Mouse (Mus musculus): ENCODE measurements at regions not wholly inside any gene's neighbourhood (a gene's known extent, or its start where the extent isn't known, plus 50 kb on each side); places are given as distances from the start of the nearest gene placed in this dataset.

DNA sequence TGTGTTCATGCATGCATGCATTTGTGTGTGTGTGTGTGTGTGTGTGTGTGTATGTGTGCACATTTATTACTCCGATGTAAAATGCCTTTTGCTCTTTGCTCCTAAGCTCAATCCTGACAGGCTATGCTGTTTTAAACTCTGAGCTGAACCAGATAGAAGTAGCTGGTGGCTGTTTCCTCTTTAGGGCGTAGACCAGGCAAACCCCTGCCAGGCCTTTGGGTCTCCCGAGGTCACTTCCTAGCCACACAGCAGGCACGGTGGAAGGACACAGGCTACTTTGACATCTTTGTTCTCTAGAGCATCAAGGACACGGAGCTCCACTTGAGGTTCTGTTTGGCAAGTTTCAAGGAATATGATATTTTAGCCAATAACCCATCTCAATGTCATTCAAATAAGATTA is 128.6 kb upstream of the Ccdc122 start:
- 69% methylated on average over 5 of the region's 5 CpGs for WGBS
- Histone ChIP-seq H3K4me3 (ENCODE audit: insufficient read depth, low read depth, low read length) (no peak overlapping the region), H3K27ac (ENCODE audit: insufficient read depth, low read depth, low read length) (no peak overlapping the region), H3K4me1 (ENCODE audit: control insufficient read depth, insufficient read depth, low read length) (no peaks in the 10 kb centered on the region)
- no peak for TF ChIP-seq POLR2A (IDR thresholded peaks at IDR 0.05; ENCODE audit: insufficient read depth, low read depth, low read length)
- TF ChIP-seq CTCF (IDR thresholded peaks at IDR 0.05; ENCODE audit: insufficient read depth, low read depth, low read length): no peak

DNA sequence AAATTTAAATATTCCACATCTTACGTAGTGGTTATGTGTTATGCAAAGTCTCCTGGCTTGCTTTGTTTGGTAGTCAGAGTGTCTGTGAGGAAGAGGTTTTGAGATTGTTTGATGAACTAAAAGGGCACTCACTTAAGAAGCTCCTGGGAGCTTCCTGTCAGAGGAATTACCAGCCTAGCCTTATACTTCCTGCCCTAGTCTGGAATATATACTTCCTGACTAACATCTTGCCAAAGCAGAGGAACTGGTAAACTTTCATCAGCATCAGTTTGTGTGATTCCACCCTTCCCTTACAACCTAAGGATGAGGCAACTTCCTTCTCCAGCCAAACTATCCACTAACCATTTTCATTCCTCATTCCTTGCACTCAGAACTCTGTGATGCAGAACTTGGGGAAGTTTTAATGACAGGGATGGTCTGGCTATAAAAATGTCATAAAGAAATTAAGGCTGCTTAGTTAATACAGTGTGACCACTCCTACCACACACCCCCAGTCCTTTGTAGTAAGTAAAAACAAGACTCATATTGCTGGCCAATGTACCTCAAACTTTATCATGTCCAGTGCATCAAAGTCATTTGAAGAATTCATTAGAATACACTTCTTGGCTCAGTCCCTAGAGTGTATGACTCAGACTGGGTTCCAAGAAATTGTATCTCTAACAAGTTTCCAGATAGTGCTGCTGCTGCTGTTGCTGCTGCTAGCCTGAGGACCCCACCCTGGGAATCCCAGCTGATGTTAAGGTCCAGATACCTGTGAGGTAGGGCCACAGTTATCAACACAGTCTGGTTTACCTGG is 133.4 kb upstream of the Ccdc122 start:
- Histone ChIP-seq H3K4me1 (ENCODE audit: control insufficient read depth, insufficient read depth, low read length) (no peaks in the 10 kb centered on the region), H3K27ac (ENCODE audit: insufficient read depth, low read depth, low read length) (no peak overlapping the region), H3K4me3 (ENCODE audit: insufficient read depth, low read depth, low read length) (no peak overlapping the region)
- TF ChIP-seq POLR2A (IDR thresholded peaks at IDR 0.05; ENCODE audit: insufficient read depth, low read depth, low read length): no peak
- no peak for TF ChIP-seq CTCF (IDR thresholded peaks at IDR 0.05; ENCODE audit: insufficient read depth, low read depth, low read length)
- WGBS: 93% methylated on average over 1 of the region's 1 CpGs

DNA sequence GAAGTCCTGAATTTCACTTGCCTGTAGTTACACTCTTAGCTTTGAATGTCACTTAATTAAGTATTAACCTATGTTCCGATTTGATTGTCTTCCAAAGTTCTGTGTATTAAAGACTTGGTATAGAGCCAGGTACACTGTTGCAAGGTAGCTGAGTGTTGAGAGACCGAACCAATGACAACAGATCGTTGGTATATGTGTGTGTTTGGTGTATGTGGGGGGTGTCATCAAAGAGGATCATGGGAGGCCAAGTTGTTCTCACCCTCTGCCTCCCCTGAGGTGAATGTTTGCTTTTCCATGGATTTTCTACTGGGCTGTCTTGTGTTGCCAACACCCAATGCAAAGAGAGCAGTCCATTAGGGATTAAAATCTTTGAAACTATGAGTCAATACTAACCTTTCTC is 135.1 kb upstream of the Ccdc122 start:
- Histone ChIP-seq H3K4me1 (ENCODE audit: control insufficient read depth, insufficient read depth, low read length) (no peaks in the 10 kb centered on the region), H3K4me3 (ENCODE audit: insufficient read depth, low read depth, low read length) (no peak overlapping the region), H3K27ac (ENCODE audit: insufficient read depth, low read depth, low read length) (no peak overlapping the region)
- WGBS: 91% methylated on average over 3 of the region's 3 CpGs
- no peak for TF ChIP-seq CTCF (IDR thresholded peaks at IDR 0.05; ENCODE audit: insufficient read depth, low read depth, low read length)
- TF ChIP-seq POLR2A (IDR thresholded peaks at IDR 0.05; ENCODE audit: insufficient read depth, low read depth, low read length): no peak

DNA sequence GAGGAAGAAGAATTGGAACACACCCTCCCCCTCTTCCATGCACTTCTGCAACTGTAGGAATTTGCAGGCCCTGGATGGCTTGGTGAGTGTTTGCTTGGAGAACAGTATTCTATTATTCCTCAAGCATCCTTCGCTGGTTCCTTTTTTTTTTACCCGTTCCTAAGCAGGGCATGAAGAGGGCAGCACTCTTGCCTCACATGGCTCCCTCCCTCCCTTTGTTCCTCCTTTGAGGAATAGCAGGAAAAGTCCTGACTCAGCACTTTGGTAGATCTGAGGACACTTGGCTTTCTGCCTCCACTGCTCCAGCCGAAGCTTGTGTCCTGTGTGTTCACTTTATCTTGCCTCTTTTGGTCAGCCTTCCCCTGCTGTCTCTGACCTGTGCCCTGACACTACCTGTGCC is 137.2 kb upstream of the Ccdc122 start:
- Histone ChIP-seq H3K4me3 (ENCODE audit: insufficient read depth, low read depth, low read length) (no peak overlapping the region), H3K27ac (ENCODE audit: insufficient read depth, low read depth, low read length) (no peak overlapping the region), H3K4me1 (ENCODE audit: control insufficient read depth, insufficient read depth, low read length) (no peaks in the 10 kb centered on the region)
- WGBS: 45% methylated on average over 3 of the region's 3 CpGs
- no peak for TF ChIP-seq POLR2A (IDR thresholded peaks at IDR 0.05; ENCODE audit: insufficient read depth, low read depth, low read length)
- no peak for TF ChIP-seq CTCF (IDR thresholded peaks at IDR 0.05; ENCODE audit: insufficient read depth, low read depth, low read length)

DNA sequence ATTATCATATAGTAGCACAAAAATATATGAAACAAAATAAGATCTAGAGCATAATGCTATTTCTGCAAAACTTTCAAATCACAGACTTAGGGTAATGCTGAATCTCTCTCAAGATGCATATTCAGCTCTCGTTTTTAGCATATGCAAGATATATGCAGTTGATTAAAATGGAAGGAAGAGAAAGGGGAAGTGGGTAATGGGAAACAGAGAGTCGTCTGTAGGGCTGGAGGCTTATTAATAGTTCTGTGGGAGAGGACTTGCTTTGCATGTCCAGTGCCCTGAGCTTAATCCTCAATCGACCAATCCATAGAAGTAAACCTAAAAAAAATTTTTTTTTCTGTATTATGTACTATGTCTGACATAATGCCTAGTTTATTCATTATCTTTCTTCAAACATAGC is 148.9 kb upstream of the Ccdc122 start:
- peaks cover 3% of the 10 kb centered on the region for H3K4me1 ChIP-seq (ENCODE audit: control insufficient read depth, insufficient read depth, low read length)
- H3K27ac ChIP-seq (ENCODE audit: insufficient read depth, low read depth, low read length): no peak overlapping the region
- 82% methylated on average over 3 of the region's 3 CpGs for WGBS
- H3K4me3 ChIP-seq (ENCODE audit: insufficient read depth, low read depth, low read length): no peak overlapping the region
- no peak for TF ChIP-seq CTCF (IDR thresholded peaks at IDR 0.05; ENCODE audit: insufficient read depth, low read depth, low read length)
- TF ChIP-seq POLR2A (IDR thresholded peaks at IDR 0.05; ENCODE audit: insufficient read depth, low read depth, low read length): no peak

DNA sequence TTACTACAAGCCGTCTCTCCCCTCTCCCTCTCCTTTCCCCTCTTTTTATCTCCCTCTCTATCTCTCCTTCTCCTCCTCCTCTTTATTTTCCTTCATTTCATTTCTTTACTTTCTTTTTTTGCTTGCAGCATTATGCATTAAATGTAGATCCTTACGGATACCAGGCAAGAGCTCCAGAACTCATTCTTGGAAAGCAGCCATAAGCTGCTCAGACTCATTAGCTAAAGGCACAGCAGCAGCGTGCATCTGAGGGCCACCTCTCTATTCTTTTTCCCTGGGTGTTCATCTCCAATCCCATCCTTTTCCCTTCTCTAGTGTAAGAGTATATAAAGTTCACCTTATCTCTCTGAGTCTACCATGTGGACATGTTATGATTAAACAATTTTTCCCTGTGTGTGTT is 149.4 kb upstream of the Ccdc122 start:
- peaks cover 6% of the 10 kb centered on the region for H3K4me1 ChIP-seq (ENCODE audit: control insufficient read depth, insufficient read depth, low read length)
- TF ChIP-seq CTCF (IDR thresholded peaks at IDR 0.05; ENCODE audit: insufficient read depth, low read depth, low read length) (no peak), POLR2A (IDR thresholded peaks at IDR 0.05; ENCODE audit: insufficient read depth, low read depth, low read length) (no peak)
- H3K4me3 ChIP-seq (ENCODE audit: insufficient read depth, low read depth, low read length): no peak overlapping the region
- WGBS: 52% methylated on average over 3 of the region's 3 CpGs
- no peak overlapping the region for H3K27ac ChIP-seq (ENCODE audit: insufficient read depth, low read depth, low read length)

DNA sequence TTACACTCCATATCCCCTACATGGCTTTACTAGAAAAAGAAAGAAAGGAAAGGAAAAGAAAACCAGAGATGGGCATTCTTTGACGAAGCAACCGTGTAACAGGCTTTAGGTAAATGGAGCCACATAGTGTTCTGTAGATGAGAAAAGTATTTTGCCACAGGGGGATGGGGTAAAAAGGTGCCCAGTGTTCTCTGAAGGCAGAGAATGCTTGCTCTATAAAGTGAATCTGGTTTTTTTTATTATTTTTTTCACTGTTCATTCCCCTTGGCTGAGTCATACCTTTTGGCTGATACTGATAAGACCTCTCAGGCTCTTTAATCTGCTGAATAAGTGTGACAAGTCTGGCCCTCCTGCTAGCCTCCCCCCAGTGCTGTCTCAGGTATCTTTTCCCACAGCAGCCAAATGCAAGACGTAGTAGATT is 153.3 kb upstream of the Ccdc122 start:
- Histone ChIP-seq H3K27ac (ENCODE audit: insufficient read depth, low read depth, low read length) (no peak overlapping the region), H3K4me1 (ENCODE audit: control insufficient read depth, insufficient read depth, low read length) (peaks cover 6% of the 10 kb centered on the region), H3K4me3 (ENCODE audit: insufficient read depth, low read depth, low read length) (no peak overlapping the region)
- TF ChIP-seq CTCF (IDR thresholded peaks at IDR 0.05; ENCODE audit: insufficient read depth, low read depth, low read length): no peak
- TF ChIP-seq POLR2A (IDR thresholded peaks at IDR 0.05; ENCODE audit: insufficient read depth, low read depth, low read length): no peak
- 58% methylated on average over 3 of the region's 3 CpGs for WGBS

DNA sequence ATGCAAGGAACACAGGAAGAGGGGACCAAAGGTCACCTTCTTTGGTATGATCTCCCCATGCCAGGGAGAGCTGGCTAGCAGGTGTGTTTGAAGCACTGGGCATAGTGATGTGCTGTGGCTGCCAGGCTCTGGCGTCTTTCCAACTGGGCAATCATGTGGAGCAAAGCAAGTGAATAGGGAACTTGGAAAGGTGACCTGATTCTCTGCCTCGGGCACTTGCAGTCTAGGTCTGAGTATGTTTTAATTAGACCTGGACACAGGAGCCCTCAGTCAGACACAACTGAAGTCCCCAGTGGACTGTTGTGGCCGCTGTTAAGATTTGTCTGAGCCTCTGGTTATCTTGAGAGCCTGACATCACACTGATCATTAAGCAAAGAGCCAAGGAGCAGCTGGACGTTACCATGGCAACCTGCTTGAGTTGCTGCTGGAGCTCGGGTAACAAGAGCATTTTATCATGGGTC is 153.8 kb upstream of the Ccdc122 start:
- 7% methylated on average over 5 of the region's 5 CpGs for WGBS
- Histone ChIP-seq H3K27ac (ENCODE audit: insufficient read depth, low read depth, low read length) (peak overlapping the region; percentile 51; the same call in 1 of the 2 replicates), H3K4me1 (ENCODE audit: control insufficient read depth, insufficient read depth, low read length) (peaks cover 6% of the 10 kb centered on the region), H3K4me3 (ENCODE audit: insufficient read depth, low read depth, low read length) (no peak overlapping the region)
- no peak for TF ChIP-seq POLR2A (IDR thresholded peaks at IDR 0.05; ENCODE audit: insufficient read depth, low read depth, low read length)
- TF ChIP-seq CTCF (IDR thresholded peaks at IDR 0.05; ENCODE audit: insufficient read depth, low read depth, low read length): no peak

DNA sequence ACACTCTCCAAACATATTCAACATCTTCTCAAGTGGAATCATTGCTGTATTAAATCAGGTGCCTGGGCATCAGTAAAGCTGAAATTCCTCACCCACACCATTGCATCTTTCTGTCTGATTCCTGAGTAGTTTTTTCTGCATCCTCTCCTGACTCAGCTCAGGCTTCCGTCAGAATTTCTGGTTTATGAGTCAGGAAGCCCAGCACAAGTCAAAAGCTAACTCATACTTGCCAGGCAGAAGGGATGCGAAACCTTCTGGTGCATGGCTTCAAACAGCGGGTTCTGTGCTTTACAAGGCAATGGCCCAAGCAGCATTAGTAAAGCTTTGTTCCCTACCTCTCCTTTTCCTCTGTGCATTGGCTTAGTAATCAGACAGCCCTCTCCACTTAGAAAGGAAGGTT is 155.7 kb upstream of the Ccdc122 start:
- WGBS: 62% methylated on average over 3 of the region's 3 CpGs
- Histone ChIP-seq H3K4me1 (ENCODE audit: control insufficient read depth, insufficient read depth, low read length) (peaks cover 6% of the 10 kb centered on the region), H3K4me3 (ENCODE audit: insufficient read depth, low read depth, low read length) (no peak overlapping the region), H3K27ac (ENCODE audit: insufficient read depth, low read depth, low read length) (no peak overlapping the region)
- no peak for TF ChIP-seq CTCF (IDR thresholded peaks at IDR 0.05; ENCODE audit: insufficient read depth, low read depth, low read length)
- TF ChIP-seq POLR2A (IDR thresholded peaks at IDR 0.05; ENCODE audit: insufficient read depth, low read depth, low read length): no peak

Measured in olfactory bulb, adult 2 months (tissue).